Mouse (Mus musculus) gastrocnemius, adult 2 months (tissue): ENCODE results near the gene Clps. TPM values are rescaled to one million over a fixed set of nuclear protein-coding genes. Genes with fewer than 3 reads are reported as not detected.
A peak's percentile ranks its signal among the peaks of the same experiment; 100 is the strongest.

ENCODE experiments used
- DNase-seq: peaks from one replicate; pipeline ENCODE4 v3.0.0; 2022
- H3K27ac ChIP-seq: fragments of 200-600 bp; 2 replicates; pipeline ENCODE4 v1.8.1; 2022; ENCODE audit warnings: mild to moderate bottlenecking
- H3K4me3 ChIP-seq: fragments of 200-600 bp; 2 replicates; pipeline ENCODE4 v1.8.1; 2022; ENCODE audit warnings: mild to moderate bottlenecking, moderate library complexity
- CTCF ChIP-seq: fragments of 200-600 bp; IDR thresholded peaks from 2 replicates; pipeline ENCODE4 v1.8.1; 2022; ENCODE audit warnings: antibody characterized with exemption, mild to moderate bottlenecking, moderate library complexity
- intact Hi-C: fragments of 180-260 bp; cut with DNase I; formaldehyde crosslinking; loops from one replicate; pipeline ENCODE4 v1.15.1; 2025
- long read RNA-seq, 2 experiments: library from polyadenylated mRNA; stranded (forward); transcript quantifications; one replicate each; pipeline ENCODE4 v2.0.0; 2021
- total RNA-seq, 2 experiments: library from RNA; stranded (reverse); gene quantifications; 2 replicates each; pipeline ENCODE4 v1.2.3; 2021

Gene Clps
- total RNA-seq: not detected
- long read RNA-seq, experiment 1, partial matches to known transcripts: 0 of 1 reads
- long read RNA-seq, experiment 1, other reads (novel, unspliced or antisense): 1 of 1 reads
- long read RNA-seq, experiment 2: 0 reads

- H3K27ac ChIP-seq: no peak within 1 kb of the TSS
- intact Hi-C loops: no loop called here
- no peak for DNase-seq
- no peak for TF ChIP-seq CTCF
- H3K4me3 ChIP-seq: no peak within 1 kb of the TSS
Measured at GRCm38 (mm10) chr17:28560598-28560997, at the start of gene Clps. Gene Clps, minus strand, starts transcription at chr17:28560766.

- no peak for TF ChIP-seq CTCF
- no peak overlapping the region for H3K4me3 ChIP-seq
- intact Hi-C loops: no loop called here
- H3K27ac ChIP-seq: no peak overlapping the region
- no peak for DNase-seq
Measured at GRCm38 (mm10) chr17:28609543-28609942, 49.0 kb upstream of the Clps start.

- intact Hi-C loops: no loop called here
- no peak for DNase-seq
- TF ChIP-seq CTCF: no peak
- H3K4me3 ChIP-seq: no peak overlapping the region
- H3K27ac ChIP-seq: no peak overlapping the region
Measured at GRCm38 (mm10) chr17:28601557-28602250, 41.1 kb upstream of the Clps start.

GRCm38 (mm10) chr17:28600780-28601179 lies 40.2 kb upstream of the Clps start:
- Histone ChIP-seq H3K27ac (no peak overlapping the region), H3K4me3 (no peak overlapping the region)
- no peak for TF ChIP-seq CTCF
- DNase-seq: no peak
- intact Hi-C loops: no loop called here

- no peak for DNase-seq
- TF ChIP-seq CTCF: no peak
- intact Hi-C loops: loop anchor here (10.0 kb wide), 1 partner anchor 51 kb away; no protein-coding TSS in a partner anchor
- Histone ChIP-seq H3K4me3 (no peak overlapping the region), H3K27ac (no peak overlapping the region)
Measured at GRCm38 (mm10) chr17:28593965-28594364, 33.4 kb upstream of the Clps start.

GRCm38 (mm10) chr17:28592998-28593397 lies 32.4 kb upstream of the Clps start:
- peak; percentile 78 for DNase-seq
- TF ChIP-seq CTCF: peak; percentile 96
- no peak overlapping the region for H3K4me3 ChIP-seq
- H3K27ac ChIP-seq: no peak overlapping the region
- intact Hi-C loops: loop anchor here (10.0 kb wide), 1 partner anchor 52 kb away; no protein-coding TSS in a partner anchor

GRCm38 (mm10) chr17:28591476-28591875 lies 30.9 kb upstream of the Clps start:
- Histone ChIP-seq H3K27ac (no peak overlapping the region), H3K4me3 (no peak overlapping the region)
- TF ChIP-seq CTCF: no peak
- intact Hi-C loops: loop anchor here (10.0 kb wide), 1 partner anchor 53 kb away; no protein-coding TSS in a partner anchor
- no peak for DNase-seq

- no peak for TF ChIP-seq CTCF
- Histone ChIP-seq H3K4me3 (no peak overlapping the region), H3K27ac (no peak overlapping the region)
- intact Hi-C loops: loop anchor here (10.0 kb wide), 1 partner anchor 54 kb away; no protein-coding TSS in a partner anchor
- no peak for DNase-seq
Measured at GRCm38 (mm10) chr17:28590596-28590995, 30.0 kb upstream of the Clps start.

GRCm38 (mm10) chr17:28588591-28588990 lies 28.0 kb upstream of the Clps start:
- no peak for TF ChIP-seq CTCF
- no peak overlapping the region for H3K27ac ChIP-seq
- intact Hi-C loops: no loop called here
- no peak overlapping the region for H3K4me3 ChIP-seq
- no peak for DNase-seq

GRCm38 (mm10) chr17:28586509-28586908 lies 25.9 kb upstream of the Clps start:
- Histone ChIP-seq H3K4me3 (no peak overlapping the region), H3K27ac (no peak overlapping the region)
- intact Hi-C loops: no loop called here
- no peak for DNase-seq
- no peak for TF ChIP-seq CTCF

GRCm38 (mm10) chr17:28581056-28581455 lies 20.5 kb upstream of the Clps start:
- no peak for TF ChIP-seq CTCF
- Histone ChIP-seq H3K27ac (no peak overlapping the region), H3K4me3 (no peak overlapping the region)
- intact Hi-C loops: no loop called here
- DNase-seq: no peak

- TF ChIP-seq CTCF: no peak
- DNase-seq: peak; percentile 63
- intact Hi-C loops: no loop called here
- no peak overlapping the region for H3K27ac ChIP-seq
- H3K4me3 ChIP-seq: no peak overlapping the region
Measured at GRCm38 (mm10) chr17:28580396-28580795, 19.8 kb upstream of the Clps start.

- peak; percentile 38 for DNase-seq
- H3K27ac ChIP-seq: no peak within 1 kb of the TSS
- intact Hi-C loops: no loop called here
- H3K4me3 ChIP-seq: 0 out of 2 replicates have a peak within 1 kb of the TSS, but pooled peaks have one; percentile 26
- TF ChIP-seq CTCF: no peak
Measured at GRCm38 (mm10) chr17:28575244-28576125, 14.9 kb upstream of the Clps start, which contains the start of gene Lhfpl5. Gene Lhfpl5, plus strand, starts transcription at chr17:28575641.
